Mouse (Mus musculus) T-cell, adult 2 months (primary cell): ENCODE results near the gene Stag1.
A peak's percentile ranks its signal among the peaks of the same experiment; 100 is the strongest.
"Not testable (repeated sequence)": the region's sequence is repeated elsewhere in the genome, so short reads cannot be mapped to it uniquely, and the experiment has no call there.

ENCODE experiments used
- DNase-seq: peaks from one replicate; pipeline ENCODE4 v3.0.0; 2022; ENCODE audit warnings: low spot score

Stag1 gene

GRCm38 (mm10) chr9:100685769-100686487 is 88.3 kb downstream of the Stag1 start:
- peak; percentile 73 for DNase-seq

GRCm38 (mm10) chr9:100689765-100690316 is 92.2 kb downstream of the Stag1 start:
- DNase-seq = no peak

- no peak for DNase-seq
Measured at GRCm38 (mm10) chr9:100692239-100692638, 94.6 kb downstream of the Stag1 start.

- no peak for DNase-seq
Measured at GRCm38 (mm10) chr9:100696537-100696936, 98.9 kb downstream of the Stag1 start.

GRCm38 (mm10) chr9:100707644-100708043 is 110.0 kb downstream of the Stag1 start:
- DNase-seq = no peak

GRCm38 (mm10) chr9:100711665-100712064 is 114.1 kb downstream of the Stag1 start:
- no peak for DNase-seq

- not testable (repeated sequence) for DNase-seq
Measured at GRCm38 (mm10) chr9:100724832-100725231, 127.2 kb downstream of the Stag1 start.

- DNase-seq = no peak
Measured at GRCm38 (mm10) chr9:100731839-100732238, 134.2 kb downstream of the Stag1 start.

- DNase-seq = no peak
Measured at GRCm38 (mm10) chr9:100733907-100734440, 136.4 kb downstream of the Stag1 start.

- DNase-seq = no peak
Measured at GRCm38 (mm10) chr9:100735993-100736645, 138.5 kb downstream of the Stag1 start.

GRCm38 (mm10) chr9:100736646-100737031 is 139.0 kb downstream of the Stag1 start:
- DNase-seq = no peak

- DNase-seq = not testable (repeated sequence)
Measured at GRCm38 (mm10) chr9:100777238-100777637, 179.6 kb downstream of the Stag1 start.

GRCm38 (mm10) chr9:100865984-100866383 is 268.4 kb downstream of the Stag1 start:
- no peak for DNase-seq

GRCm38 (mm10) chr9:100869635-100870034 is 272.0 kb downstream of the Stag1 start:
- DNase-seq = no peak

GRCm38 (mm10) chr9:100896111-100896510 is 298.5 kb downstream of the Stag1 start:
- DNase-seq = no peak

- no peak for DNase-seq
Measured at GRCm38 (mm10) chr9:100898042-100898441, 300.4 kb downstream of the Stag1 start.

GRCm38 (mm10) chr9:100910352-100910751 is 312.8 kb downstream of the Stag1 start:
- DNase-seq = peak; percentile 6

GRCm38 (mm10) chr9:100917111-100917510 is 319.5 kb downstream of the Stag1 start:
- peak; percentile 51 for DNase-seq

- DNase-seq = no peak
Measured at GRCm38 (mm10) chr9:100926629-100927028, 329.0 kb downstream of the Stag1 start.

GRCm38 (mm10) chr9:100942042-100942441 is 344.4 kb downstream of the Stag1 start:
- DNase-seq = no peak

GRCm38 (mm10) chr9:100944677-100945365 is 347.2 kb downstream of the Stag1 start:
- DNase-seq = no peak

GRCm38 (mm10) chr9:100951481-100951880 is 353.9 kb downstream of the Stag1 start:
- no peak for DNase-seq
